Mouse (Mus musculus): ENCODE data around the gene Cenpo. TPM values are rescaled to one million over a fixed set of nuclear protein-coding genes. Genes with fewer than 3 reads are reported as not detected.

Cenpo gene
- polyA plus RNA-seq, 1 experiment from 2014 or later = 17.2 TPM

DNA sequence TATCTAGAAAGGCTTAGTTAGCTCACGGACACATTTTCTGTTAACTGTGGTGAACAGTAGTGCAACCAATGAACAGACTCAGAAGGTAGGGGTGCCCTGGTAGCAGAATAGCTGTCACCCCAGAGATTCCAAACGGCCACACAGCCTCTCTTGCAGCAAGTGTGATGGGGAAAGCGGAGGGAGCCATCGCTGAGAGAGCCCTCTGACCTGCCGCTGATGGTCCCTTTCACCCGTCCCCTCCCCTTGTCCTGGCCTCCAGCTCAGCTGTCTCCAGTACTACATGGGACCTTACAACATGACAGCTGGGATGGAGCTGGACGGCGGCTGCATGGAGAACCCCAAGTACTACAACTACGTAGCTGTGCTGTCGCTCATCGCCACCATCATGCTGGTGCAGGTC lies 28.0 kb downstream of the Cenpo start:
- no peaks in the 10 kb centered on the region for H3K27me3 ChIP-seq (ENCODE audit: control insufficient read depth, insufficient read depth, low read length)
- WGBS = 90% methylated on average over 11 of the region's 11 CpGs
- H3K36me3 ChIP-seq (ENCODE audit: control insufficient read depth, insufficient read depth, low read length) = no peaks in the 10 kb centered on the region
- H3K4me2 ChIP-seq (replicated peaks; ENCODE audit: low read depth, low read length) = no peak overlapping the region
- no peak overlapping the region for H3K27ac ChIP-seq (ENCODE audit: low read depth, low read length)
- H3K9me3 ChIP-seq (ENCODE audit: control insufficient read depth, low read length) = no peaks in the 10 kb centered on the region
- no peak overlapping the region for H3K4me3 ChIP-seq (ENCODE audit: low read depth, low read length)
- no peak for DNase-seq (ENCODE audit: low spot score)
- no peak for ATAC-seq (ENCODE audit: low FRiP score)
- no peaks in the 10 kb centered on the region for H3K4me1 ChIP-seq (replicated peaks; ENCODE audit: control insufficient read depth, insufficient read depth, low read length)
- H3K9ac ChIP-seq (ENCODE audit: low read depth, low read length) = no peak overlapping the region

DNA sequence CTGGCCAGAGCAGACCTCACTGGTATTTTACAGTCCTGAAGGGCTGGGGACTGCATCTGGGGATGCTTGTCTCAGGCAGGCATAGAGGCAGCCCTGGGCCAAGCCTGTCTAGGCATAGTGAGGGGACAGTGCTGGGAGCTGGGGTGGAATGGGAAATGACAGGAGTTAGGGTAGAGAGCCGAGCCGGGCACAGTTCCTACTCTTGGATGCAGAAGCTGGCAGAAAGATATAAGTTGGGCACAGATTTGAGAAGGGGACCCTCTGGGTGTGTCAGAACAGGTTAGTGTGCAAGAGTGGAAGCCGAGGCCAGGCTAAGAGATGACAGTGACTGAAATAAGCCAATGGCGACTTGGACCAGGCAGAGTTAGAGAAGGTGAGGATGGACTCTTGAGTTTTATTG lies 31.9 kb downstream of the Cenpo start:
- DNase-seq (ENCODE audit: low spot score) (no peak), ATAC-seq (ENCODE audit: low FRiP score) (no peak)
- no peak overlapping the region for H3K9ac ChIP-seq (ENCODE audit: low read depth, low read length)
- H3K36me3 ChIP-seq (ENCODE audit: control insufficient read depth, insufficient read depth, low read length) = no peaks in the 10 kb centered on the region
- no peak overlapping the region for H3K4me2 ChIP-seq (replicated peaks; ENCODE audit: low read depth, low read length)
- no peaks in the 10 kb centered on the region for H3K9me3 ChIP-seq (ENCODE audit: control insufficient read depth, low read length)
- no peak overlapping the region for H3K4me3 ChIP-seq (ENCODE audit: low read depth, low read length)
- no peaks in the 10 kb centered on the region for H3K4me1 ChIP-seq (replicated peaks; ENCODE audit: control insufficient read depth, insufficient read depth, low read length)
- no peak overlapping the region for H3K27ac ChIP-seq (ENCODE audit: low read depth, low read length)
- WGBS = 90% methylated on average over 4 of the region's 4 CpGs
- no peaks in the 10 kb centered on the region for H3K27me3 ChIP-seq (ENCODE audit: control insufficient read depth, insufficient read depth, low read length)

DNA sequence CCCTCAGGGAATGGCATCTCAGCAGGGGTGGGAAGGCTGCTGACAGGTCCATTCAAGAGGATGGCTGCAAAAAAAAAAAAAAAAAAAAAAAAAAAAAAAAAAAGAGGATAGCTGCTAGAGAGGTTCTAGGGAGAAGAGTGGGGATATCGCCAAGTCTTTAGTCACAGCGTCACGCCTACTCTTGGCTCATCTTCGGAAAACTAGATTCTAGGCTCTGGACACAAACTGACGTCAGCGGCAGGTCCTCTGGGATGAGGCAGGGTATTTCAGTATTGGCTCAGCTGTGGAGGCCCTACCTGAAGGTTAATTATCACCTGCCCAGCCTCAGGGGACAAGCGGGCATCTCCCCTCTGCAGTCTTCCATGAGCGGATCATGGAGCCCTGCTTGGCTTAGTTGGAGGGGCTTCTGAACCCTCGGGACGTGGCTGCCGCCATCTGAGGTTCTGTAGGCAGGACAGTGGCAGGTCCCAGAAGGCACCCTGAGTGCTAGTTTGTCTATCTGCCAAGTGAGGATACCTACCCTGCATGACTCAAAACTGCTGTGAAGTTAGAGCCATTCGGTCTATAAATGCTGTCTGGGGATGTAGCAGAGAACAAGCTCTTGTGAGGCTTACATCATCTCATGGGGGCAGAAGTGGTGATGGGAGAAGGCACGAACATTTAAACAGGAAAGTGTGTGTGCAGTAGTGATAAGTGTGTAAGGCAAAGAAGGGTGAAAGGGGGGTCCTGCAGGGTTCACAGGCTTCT lies 32.5 kb downstream of the Cenpo start:
- Histone ChIP-seq H3K4me2 (replicated peaks; ENCODE audit: low read depth, low read length) (no peak overlapping the region), H3K9me3 (ENCODE audit: control insufficient read depth, low read length) (no peaks in the 10 kb centered on the region), H3K9ac (ENCODE audit: low read depth, low read length) (no peak overlapping the region), H3K4me1 (replicated peaks; ENCODE audit: control insufficient read depth, insufficient read depth, low read length) (no peaks in the 10 kb centered on the region), H3K36me3 (ENCODE audit: control insufficient read depth, insufficient read depth, low read length) (no peaks in the 10 kb centered on the region), H3K4me3 (ENCODE audit: low read depth, low read length) (no peak overlapping the region), H3K27ac (ENCODE audit: low read depth, low read length) (no peak overlapping the region), H3K27me3 (ENCODE audit: control insufficient read depth, insufficient read depth, low read length) (no peaks in the 10 kb centered on the region)
- ATAC-seq (ENCODE audit: low FRiP score) = no peak
- DNase-seq (ENCODE audit: low spot score) = no peak
- 90% methylated on average over 13 of the region's 13 CpGs for WGBS

DNA sequence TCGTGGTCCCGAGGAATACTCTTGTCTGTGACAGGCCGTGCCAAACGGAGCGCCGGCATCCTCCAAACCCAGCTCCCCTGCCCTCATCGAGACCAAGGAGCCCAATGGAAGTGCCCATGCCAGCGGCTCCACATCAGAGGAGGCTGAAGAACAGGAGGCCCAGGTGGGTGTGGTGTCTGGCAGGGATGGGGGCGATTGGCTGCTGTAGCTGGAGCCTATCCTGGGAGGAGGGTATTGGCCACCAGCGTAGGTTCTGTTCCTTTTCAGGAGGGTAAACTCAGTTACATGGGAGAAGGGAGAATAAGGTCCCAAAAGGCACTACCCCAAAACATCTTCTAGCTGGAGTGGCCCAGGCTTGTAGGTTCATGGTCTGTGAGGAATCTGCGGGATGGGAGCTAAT lies 34.8 kb downstream of the Cenpo start:
- ATAC-seq (ENCODE audit: low FRiP score) (no peak), DNase-seq (ENCODE audit: low spot score) (no peak)
- Histone ChIP-seq H3K4me2 (replicated peaks; ENCODE audit: low read depth, low read length) (no peak overlapping the region), H3K27me3 (ENCODE audit: control insufficient read depth, insufficient read depth, low read length) (no peaks in the 10 kb centered on the region), H3K27ac (ENCODE audit: low read depth, low read length) (no peak overlapping the region), H3K9me3 (ENCODE audit: control insufficient read depth, low read length) (no peaks in the 10 kb centered on the region), H3K9ac (ENCODE audit: low read depth, low read length) (no peak overlapping the region), H3K36me3 (ENCODE audit: control insufficient read depth, insufficient read depth, low read length) (no peaks in the 10 kb centered on the region), H3K4me1 (replicated peaks; ENCODE audit: control insufficient read depth, insufficient read depth, low read length) (no peaks in the 10 kb centered on the region), H3K4me3 (ENCODE audit: low read depth, low read length) (no peak overlapping the region)
- WGBS = 95% methylated on average over 11 of the region's 11 CpGs

DNA sequence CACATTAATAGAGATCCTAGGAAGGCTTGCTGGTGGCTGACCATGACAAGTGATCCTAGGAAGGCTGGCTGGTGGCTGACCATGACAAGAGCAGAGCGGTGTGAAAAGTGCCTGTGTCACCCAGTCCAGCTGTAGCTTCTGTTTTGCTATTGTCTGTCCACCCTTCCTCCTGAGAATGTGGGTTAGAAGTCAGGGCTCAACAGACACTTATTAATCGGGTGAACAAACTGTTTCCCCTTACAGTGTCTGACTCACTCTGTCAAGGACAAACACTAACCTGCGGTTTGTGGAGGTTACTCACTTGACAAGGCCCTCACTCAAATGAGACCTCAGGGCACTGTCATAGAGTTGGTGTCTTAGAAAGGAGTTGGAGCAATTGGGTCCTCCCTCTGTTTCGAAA lies 35.4 kb downstream of the Cenpo start:
- no peaks in the 10 kb centered on the region for H3K4me1 ChIP-seq (replicated peaks; ENCODE audit: control insufficient read depth, insufficient read depth, low read length)
- H3K9me3 ChIP-seq (ENCODE audit: control insufficient read depth, low read length) = no peaks in the 10 kb centered on the region
- no peak overlapping the region for H3K27ac ChIP-seq (ENCODE audit: low read depth, low read length)
- H3K4me3 ChIP-seq (ENCODE audit: low read depth, low read length) = no peak overlapping the region
- H3K9ac ChIP-seq (ENCODE audit: low read depth, low read length) = no peak overlapping the region
- DNase-seq (ENCODE audit: low spot score) (no peak), ATAC-seq (ENCODE audit: low FRiP score) (no peak)
- WGBS = 92% methylated on average over 4 of the region's 4 CpGs
- H3K4me2 ChIP-seq (replicated peaks; ENCODE audit: low read depth, low read length) = no peak overlapping the region
- no peaks in the 10 kb centered on the region for H3K27me3 ChIP-seq (ENCODE audit: control insufficient read depth, insufficient read depth, low read length)
- no peaks in the 10 kb centered on the region for H3K36me3 ChIP-seq (ENCODE audit: control insufficient read depth, insufficient read depth, low read length)

DNA sequence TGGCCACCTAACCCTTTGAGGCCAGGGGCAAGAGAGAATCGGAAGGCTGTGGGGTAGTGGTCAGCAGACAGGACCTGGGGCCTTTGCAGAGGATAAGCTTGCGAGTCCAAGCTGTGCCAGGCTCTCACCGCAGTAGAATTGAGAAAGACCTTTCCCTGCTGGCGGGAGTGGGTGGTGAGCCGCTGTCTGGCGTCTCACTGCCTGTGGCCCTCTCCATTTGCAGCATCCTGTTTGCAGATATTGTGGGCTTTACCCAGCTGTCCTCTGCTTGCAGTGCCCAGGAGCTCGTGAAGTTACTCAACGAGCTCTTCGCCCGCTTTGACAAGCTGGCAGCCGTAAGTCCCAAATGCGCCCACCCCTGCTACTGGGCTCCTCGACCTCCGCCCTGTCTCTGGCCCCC lies 39.5 kb downstream of the Cenpo start:
- DNase-seq (ENCODE audit: low spot score) (no peak), ATAC-seq (ENCODE audit: low FRiP score) (no peak)
- Histone ChIP-seq H3K36me3 (ENCODE audit: control insufficient read depth, insufficient read depth, low read length) (no peaks in the 10 kb centered on the region), H3K9ac (ENCODE audit: low read depth, low read length) (no peak overlapping the region), H3K27ac (ENCODE audit: low read depth, low read length) (no peak overlapping the region), H3K4me3 (ENCODE audit: low read depth, low read length) (no peak overlapping the region), H3K4me1 (replicated peaks; ENCODE audit: control insufficient read depth, insufficient read depth, low read length) (no peaks in the 10 kb centered on the region), H3K27me3 (ENCODE audit: control insufficient read depth, insufficient read depth, low read length) (no peaks in the 10 kb centered on the region), H3K4me2 (replicated peaks; ENCODE audit: low read depth, low read length) (no peak overlapping the region), H3K9me3 (ENCODE audit: control insufficient read depth, low read length) (no peaks in the 10 kb centered on the region)
- 89% methylated on average over 14 of the region's 14 CpGs for WGBS

DNA sequence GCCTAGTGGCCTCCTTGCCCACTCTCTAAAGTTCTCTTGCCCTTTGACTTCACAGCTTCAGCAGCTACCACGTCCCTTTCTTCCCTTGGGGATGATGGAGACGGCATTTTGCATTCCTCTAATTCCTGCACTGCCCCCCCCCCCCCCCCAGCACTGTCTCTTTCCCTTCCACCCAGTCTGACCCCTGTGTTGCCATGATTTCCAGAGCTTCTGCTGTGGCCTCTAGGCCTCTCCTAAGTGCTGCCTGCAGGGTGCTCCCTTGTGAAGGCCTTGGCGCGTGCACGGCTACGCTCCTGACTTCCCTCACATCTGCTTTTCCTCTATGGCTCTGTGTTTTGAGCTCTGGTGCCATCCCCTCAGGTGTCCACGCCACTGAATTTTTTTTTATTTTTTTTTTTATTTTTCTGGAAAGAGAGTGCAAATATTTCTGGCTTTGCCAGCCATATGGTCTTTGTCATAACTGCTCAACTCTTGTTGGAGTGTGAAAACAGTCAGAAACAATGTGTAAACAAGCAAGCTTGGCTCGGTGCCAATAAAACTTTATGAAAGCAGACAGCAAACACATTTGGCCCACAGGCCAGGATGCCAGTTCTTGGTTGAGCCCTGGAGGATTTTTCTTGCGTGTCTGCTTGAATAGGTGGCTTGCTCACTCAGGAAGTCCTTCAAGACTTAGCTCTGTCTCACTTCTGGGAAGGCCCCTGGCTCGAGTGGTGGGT lies 40.9 kb downstream of the Cenpo start:
- peaks cover 2% of the 10 kb centered on the region; the same call in 1 of the 2 replicates for H3K4me1 ChIP-seq (replicated peaks; ENCODE audit: control insufficient read depth, insufficient read depth, low read length)
- peak; percentile 28 for DNase-seq (ENCODE audit: low spot score)

DNA sequence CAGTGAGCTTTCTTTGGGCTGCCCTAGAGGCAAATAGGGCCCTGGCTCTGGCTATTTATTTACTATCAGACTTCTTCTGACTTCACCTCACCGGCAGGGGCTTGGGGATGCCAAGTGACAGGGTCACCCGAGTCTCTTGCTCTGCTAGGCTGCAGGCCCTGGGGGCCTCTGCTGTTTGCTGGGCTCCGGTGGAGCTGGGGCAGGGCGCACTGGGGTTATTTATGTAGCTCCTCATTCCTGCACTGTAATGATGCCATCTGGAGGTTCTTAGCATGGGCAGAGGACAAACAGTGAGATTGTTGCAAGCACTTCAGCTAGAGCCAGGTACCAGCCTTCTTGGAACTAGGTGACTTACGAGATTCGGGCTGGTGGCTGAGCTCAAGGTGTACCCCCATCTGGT lies 41.6 kb downstream of the Cenpo start:
- no peak overlapping the region for H3K9ac ChIP-seq (ENCODE audit: low read depth, low read length)
- H3K4me1 ChIP-seq (replicated peaks; ENCODE audit: control insufficient read depth, insufficient read depth, low read length) = peaks cover 2% of the 10 kb centered on the region; the same call in 1 of the 2 replicates
- H3K36me3 ChIP-seq (ENCODE audit: control insufficient read depth, insufficient read depth, low read length) = no peaks in the 10 kb centered on the region
- H3K9me3 ChIP-seq (ENCODE audit: control insufficient read depth, low read length) = no peaks in the 10 kb centered on the region
- no peak overlapping the region for H3K4me2 ChIP-seq (replicated peaks; ENCODE audit: low read depth, low read length)
- ATAC-seq (ENCODE audit: low FRiP score) = no peak
- WGBS = 77% methylated on average over 6 of the region's 6 CpGs
- DNase-seq (ENCODE audit: low spot score) = no peak
- no peak overlapping the region for H3K27ac ChIP-seq (ENCODE audit: low read depth, low read length)
- H3K4me3 ChIP-seq (ENCODE audit: low read depth, low read length) = no peak overlapping the region
- no peaks in the 10 kb centered on the region for H3K27me3 ChIP-seq (ENCODE audit: control insufficient read depth, insufficient read depth, low read length)

More for the DNA sequence above, 40.9 kb downstream of the Cenpo start:
- no peak overlapping the region for H3K4me2 ChIP-seq (replicated peaks; ENCODE audit: low read depth, low read length)
- no peak overlapping the region for H3K4me3 ChIP-seq (ENCODE audit: low read depth, low read length)
- no peak overlapping the region for H3K9ac ChIP-seq (ENCODE audit: low read depth, low read length)
- H3K27ac ChIP-seq (ENCODE audit: low read depth, low read length) = no peak overlapping the region
- no peaks in the 10 kb centered on the region for H3K9me3 ChIP-seq (ENCODE audit: control insufficient read depth, low read length)
- no peaks in the 10 kb centered on the region for H3K36me3 ChIP-seq (ENCODE audit: control insufficient read depth, insufficient read depth, low read length)
- no peak for ATAC-seq (ENCODE audit: low FRiP score)
- H3K27me3 ChIP-seq (ENCODE audit: control insufficient read depth, insufficient read depth, low read length) = no peaks in the 10 kb centered on the region
- WGBS = 60% methylated on average over 10 of the region's 10 CpGs

DNA sequence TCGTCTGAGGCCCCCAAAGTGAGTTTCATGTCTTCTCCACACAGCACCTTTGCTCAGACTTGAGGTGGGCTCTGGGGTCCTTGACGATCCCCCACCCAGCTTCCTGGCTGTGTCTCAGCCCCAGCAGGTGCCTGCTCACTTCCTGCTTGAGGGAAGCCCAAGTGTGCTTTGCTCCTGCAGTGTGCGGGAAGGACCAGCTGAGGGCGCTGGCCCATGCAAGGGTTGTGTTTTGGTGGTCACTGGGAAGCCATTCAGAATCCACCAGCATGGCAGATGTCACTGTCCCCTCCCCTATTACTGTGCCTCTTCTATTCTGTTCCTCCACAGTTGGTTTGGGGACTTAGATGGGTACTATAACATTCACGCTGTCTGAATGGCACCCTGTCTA lies 45.0 kb downstream of the Cenpo start:
- Histone ChIP-seq H3K36me3 (ENCODE audit: control insufficient read depth, insufficient read depth, low read length) (no peaks in the 10 kb centered on the region), H3K4me3 (ENCODE audit: low read depth, low read length) (no peak overlapping the region), H3K4me1 (replicated peaks; ENCODE audit: control insufficient read depth, insufficient read depth, low read length) (peaks cover 2% of the 10 kb centered on the region; the same call in 1 of the 2 replicates), H3K9me3 (ENCODE audit: control insufficient read depth, low read length) (no peaks in the 10 kb centered on the region), H3K9ac (ENCODE audit: low read depth, low read length) (no peak overlapping the region), H3K27me3 (ENCODE audit: control insufficient read depth, insufficient read depth, low read length) (no peaks in the 10 kb centered on the region), H3K4me2 (replicated peaks; ENCODE audit: low read depth, low read length) (no peak overlapping the region), H3K27ac (ENCODE audit: low read depth, low read length) (no peak overlapping the region)
- DNase-seq (ENCODE audit: low spot score) (peak; percentile 65), ATAC-seq (ENCODE audit: low FRiP score) (0 out of 2 replicates have a peak, but pooled peaks have one; percentile 33)
- WGBS = 36% methylated on average over 5 of the region's 5 CpGs

Data from hindbrain, embryonic 11.5 days (tissue).